Mouse (Mus musculus): ENCODE results near the gene Ccdc157.

GRCm38 (mm10) chr11:4113496-4113895 is 46.6 kb downstream of the Ccdc157 start:
- TF ChIP-seq POLR2A (IDR thresholded peaks at IDR 0.05; ENCODE audit: borderline replicate concordance, extremely low read depth, insufficient read depth, insufficient read length, poor library complexity, severe bottlenecking) (no peak), CTCF (IDR thresholded peaks at IDR 0.05; ENCODE audit: borderline replicate concordance, extremely low read depth, insufficient read depth, insufficient read length) (no peak)

Measured in brain, embryonic 14.5 days (tissue).